Mouse (Mus musculus) ES-Bruce4 (cell line): ENCODE measurements around the gene Pnmt.

ENCODE experiments used
- CTCF ChIP-seq: IDR thresholded peaks from one replicate; pipeline ENCODE4 v1.8.1; 2011; ENCODE audit warnings: low read depth, low read length
- EP300 ChIP-seq: IDR thresholded peaks from 2 replicates; pipeline ENCODE4 v1.6.1; 2011; ENCODE audit warnings: low read depth, low read length; ENCODE audit not compliant: insufficient read depth
- POLR2A ChIP-seq: IDR thresholded peaks from one replicate; pipeline ENCODE4 v1.8.1; 2011; ENCODE audit warnings: low read length; ENCODE audit not compliant: insufficient read depth

- TF ChIP-seq POLR2A: no peak
- TF ChIP-seq CTCF: no peak
- no peak for TF ChIP-seq EP300
These were observed 6.1 kb upstream of the Pnmt start for GRCm38 (mm10) chr11:98380106-98380505.
